In genomic region chr15:87365712-87366361, GRCm38 (mm10) we compare ENCODE assay signal across 8 mouse cellular contexts.
DNase-seq lines count a peak whose midpoint lies in the region.

No protein-coding gene starts in this region.

- DNase-seq in heart, postnatal 4 days = peak; percentile 7
- DNase-seq in heart, adult 11 months = no peak
- DNase-seq in thymus, postnatal 4 days = peak; percentile 9
- DNase-seq in thymus, postnatal 14 days = no peak
- peak; percentile 15 for DNase-seq in embryo, embryonic 9.5 days (ENCODE audit: extremely low spot score)
- no peak for DNase-seq in right cerebral cortex, postnatal 10 days (ENCODE audit: low spot score in 2 of 2)
- DNase-seq in T-cell, adult 2 months (ENCODE audit: low spot score) = no peak
- no peak for DNase-seq in thymus, postnatal 25 days

Comparison
In these comparisons a context has a peak if more than half of its experiments do, and no peak if none do; other contexts are left out.
1. DNase-seq: peak in heart, postnatal 4 days (single experiment), thymus, postnatal 4 days (single experiment) and embryo, embryonic 9.5 days (single experiment); none in heart, adult 11 months (single experiment), thymus, postnatal 14 days (single experiment), right cerebral cortex, postnatal 10 days (0 of 2), T-cell, adult 2 months (single experiment) and thymus, postnatal 25 days (single experiment).